Mouse (Mus musculus) right cerebral cortex, postnatal 10 days (tissue): ENCODE data around the gene Atad2b.
"Not testable (repeated sequence)": the region's sequence is repeated elsewhere in the genome, so short reads cannot be mapped to it uniquely, and the experiment has no call there.

Source experiments
- DNase-seq, 2 experiments: peaks; one replicate each; pipeline ENCODE4 v3.0.0; 2021; ENCODE audit warnings: low spot score in 2 of 2

Atad2b gene

GRCm38 (mm10) chr12:4916994-4917804 is at the start of gene Atad2b:
TSS of gene Atad2b (plus strand) at chr12:4917353.
- peak; percentile 96 to 97 for DNase-seq

- DNase-seq = no peak
Measured at GRCm38 (mm10) chr12:4868924-4869323, 48.2 kb upstream of the Atad2b start.

GRCm38 (mm10) chr12:4871260-4871659 is 45.9 kb upstream of the Atad2b start:
- no peak for DNase-seq

- DNase-seq = no peak
Measured at GRCm38 (mm10) chr12:4872273-4872672, 44.9 kb upstream of the Atad2b start.

- DNase-seq = no peak
Measured at GRCm38 (mm10) chr12:4872983-4873477, 44.1 kb upstream of the Atad2b start.

GRCm38 (mm10) chr12:4873531-4873930 is 43.6 kb upstream of the Atad2b start:
- no peak for DNase-seq

- DNase-seq = peak; percentile 64 to 65
Measured at GRCm38 (mm10) chr12:4874161-4874927, 42.8 kb upstream of the Atad2b start, which contains the start of gene Mfsd2b. TSS of gene Mfsd2b (minus strand) at chr12:4874359.

GRCm38 (mm10) chr12:4875623-4876022 is 41.5 kb upstream of the Atad2b start:
- no peak for DNase-seq

- DNase-seq = no peak
Measured at GRCm38 (mm10) chr12:4878296-4878783, 38.8 kb upstream of the Atad2b start.

GRCm38 (mm10) chr12:4879048-4879447 is 38.1 kb upstream of the Atad2b start:
- DNase-seq = no peak

- DNase-seq = no peak
Measured at GRCm38 (mm10) chr12:4882086-4882485, 35.1 kb upstream of the Atad2b start.

GRCm38 (mm10) chr12:4885062-4885461 is 32.1 kb upstream of the Atad2b start:
- no peak for DNase-seq

- not testable (repeated sequence) for DNase-seq
Measured at GRCm38 (mm10) chr12:4886581-4886980, 30.6 kb upstream of the Atad2b start.

- DNase-seq = no peak
Measured at GRCm38 (mm10) chr12:4888739-4889138, 28.4 kb upstream of the Atad2b start.

GRCm38 (mm10) chr12:4889251-4889650 is 27.9 kb upstream of the Atad2b start:
- DNase-seq = no peak

GRCm38 (mm10) chr12:4889891-4890290 is 27.3 kb upstream of the Atad2b start:
- no peak for DNase-seq

GRCm38 (mm10) chr12:4898024-4898423 is 19.1 kb upstream of the Atad2b start:
- DNase-seq = no peak

- DNase-seq = no peak
Measured at GRCm38 (mm10) chr12:4905946-4906345, 11.2 kb upstream of the Atad2b start.

GRCm38 (mm10) chr12:4906476-4906875 is 10.7 kb upstream of the Atad2b start:
- no peak for DNase-seq

- peak; percentile 95 to 97 for DNase-seq
Measured at GRCm38 (mm10) chr12:4906951-4907906, 9.9 kb upstream of the Atad2b start, which contains the start of gene Ubxn2a. TSS of gene Ubxn2a (minus strand) at chr12:4907705.

GRCm38 (mm10) chr12:4908391-4908790 is 8.8 kb upstream of the Atad2b start:
- no peak for DNase-seq
